Mouse (Mus musculus): ENCODE data around the gene Gstcd.

Gstcd gene

GRCm38 (mm10) chr3:132940181-132940990, 151.4 kb downstream of the Gstcd start:
- no peak for DNase-seq (ENCODE audit: low read depth)

- no peak for DNase-seq (ENCODE audit: low read depth)
These were observed 152.8 kb downstream of the Gstcd start for GRCm38 (mm10) chr3:132939006-132939405.

DNA sequence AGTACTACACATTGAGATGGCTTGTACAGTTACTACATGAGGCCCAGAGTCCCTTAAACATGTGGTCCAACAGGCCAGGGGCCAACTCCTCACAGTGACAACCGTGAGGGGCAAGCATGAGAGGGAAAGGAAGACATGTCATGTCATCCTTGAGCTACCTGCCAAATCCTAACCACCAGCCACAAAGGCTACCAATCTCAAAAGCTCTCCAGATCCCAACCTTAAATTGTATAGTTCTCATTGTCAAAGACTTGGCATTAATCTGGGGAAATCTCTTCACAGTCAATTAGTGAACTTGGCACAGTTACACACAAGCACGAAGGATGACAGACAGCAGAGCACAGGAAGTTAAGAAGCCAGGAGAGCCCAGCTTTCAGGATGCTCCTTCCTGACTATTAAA, 157.2 kb downstream of the Gstcd start:
- no peak for DNase-seq (ENCODE audit: low read depth)
